Mouse (Mus musculus) lung, postnatal 25 days (tissue): Measurements from ENCODE around the gene Adamts7.

Experiments
- DNase-seq: peaks from one replicate; pipeline ENCODE4 v3.0.0; 2022; ENCODE audit warnings: low spot score

Gene Adamts7

GRCm38 (mm10) chr9:90146869-90147268 is 16.0 kb upstream of the Adamts7 start:
- no peak for DNase-seq

DNA sequence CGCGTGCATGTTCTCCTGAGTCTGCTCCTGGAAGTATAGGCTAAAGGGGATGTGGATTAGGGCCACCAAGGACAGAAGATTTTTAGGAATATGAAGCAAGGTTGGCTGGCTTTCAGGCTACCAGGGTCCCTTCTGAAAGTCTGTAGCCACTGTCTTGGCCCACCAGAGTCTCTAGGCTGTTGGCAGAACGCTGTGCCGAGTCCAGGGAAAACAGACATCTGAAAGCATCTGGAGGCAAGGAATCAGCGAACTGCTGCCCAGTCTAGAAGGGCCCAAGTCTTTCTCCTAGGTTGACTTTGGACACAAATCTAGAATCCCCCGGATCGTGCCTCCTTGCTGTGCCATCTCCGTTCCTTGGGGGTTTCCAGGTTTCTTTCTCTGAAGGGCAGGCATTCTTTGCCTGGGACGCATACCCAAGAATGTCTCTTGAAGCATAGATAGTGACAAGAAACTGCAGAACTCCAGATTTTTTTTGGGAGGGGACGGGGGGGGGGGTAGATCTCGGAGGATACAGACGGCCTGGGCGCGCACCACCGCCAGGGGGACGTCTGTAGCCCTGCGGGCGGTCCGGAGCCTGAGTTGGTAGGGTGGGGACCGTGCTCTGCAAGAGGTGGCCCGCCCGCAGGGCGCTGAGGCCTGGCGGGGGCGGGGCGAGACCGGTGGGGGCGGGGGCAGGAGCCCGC is 485 bp upstream of the Adamts7 start:
- peak; percentile 65 for DNase-seq

DNA sequence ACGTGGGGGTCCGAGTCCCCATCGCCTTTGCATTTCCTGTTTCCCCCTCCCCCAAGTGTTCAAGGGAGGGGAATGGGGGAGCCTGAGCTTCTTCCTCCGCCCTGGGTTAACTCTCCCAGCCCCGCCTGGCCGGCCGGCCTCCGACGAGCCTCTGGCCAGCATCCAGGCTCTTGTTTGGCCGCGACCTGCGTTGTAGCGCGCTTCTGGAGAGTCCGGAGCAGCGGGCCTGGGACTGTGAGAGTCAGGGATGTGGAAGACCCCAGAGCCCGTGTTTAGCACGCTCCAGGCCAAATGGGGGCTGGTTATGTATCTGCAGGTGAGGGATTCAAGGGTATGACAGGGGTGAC is 853 bp downstream of the Adamts7 start:
- no peak for DNase-seq

GRCm38 (mm10) chr9:90164670-90165453 is 2.0 kb downstream of the Adamts7 start:
- DNase-seq: no peak

- DNase-seq: no peak
These were observed 2.7 kb downstream of the Adamts7 start for GRCm38 (mm10) chr9:90165590-90165989.

GRCm38 (mm10) chr9:90166615-90167014 is 3.7 kb downstream of the Adamts7 start:
- DNase-seq: no peak

GRCm38 (mm10) chr9:90169965-90170364 is 7.1 kb downstream of the Adamts7 start:
- DNase-seq: no peak

DNA sequence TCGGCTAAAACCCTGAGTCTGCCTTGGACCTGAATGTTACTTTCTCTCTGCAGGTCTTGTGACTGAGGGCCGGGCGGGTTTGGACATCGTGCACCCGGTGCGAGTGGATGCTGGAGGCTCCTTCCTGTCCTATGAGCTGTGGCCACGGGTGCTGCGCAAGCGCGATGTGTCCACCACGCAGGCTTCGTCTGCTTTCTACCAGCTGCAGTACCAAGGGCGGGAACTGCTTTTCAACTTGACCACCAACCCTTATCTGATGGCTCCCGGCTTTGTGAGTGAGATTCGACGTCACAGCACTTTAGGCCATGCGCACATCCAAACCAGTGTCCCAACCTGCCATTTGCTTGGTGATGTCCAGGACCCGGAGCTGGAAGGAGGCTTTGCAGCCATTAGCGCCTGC is 8.6 kb downstream of the Adamts7 start:
- no peak for DNase-seq

DNA sequence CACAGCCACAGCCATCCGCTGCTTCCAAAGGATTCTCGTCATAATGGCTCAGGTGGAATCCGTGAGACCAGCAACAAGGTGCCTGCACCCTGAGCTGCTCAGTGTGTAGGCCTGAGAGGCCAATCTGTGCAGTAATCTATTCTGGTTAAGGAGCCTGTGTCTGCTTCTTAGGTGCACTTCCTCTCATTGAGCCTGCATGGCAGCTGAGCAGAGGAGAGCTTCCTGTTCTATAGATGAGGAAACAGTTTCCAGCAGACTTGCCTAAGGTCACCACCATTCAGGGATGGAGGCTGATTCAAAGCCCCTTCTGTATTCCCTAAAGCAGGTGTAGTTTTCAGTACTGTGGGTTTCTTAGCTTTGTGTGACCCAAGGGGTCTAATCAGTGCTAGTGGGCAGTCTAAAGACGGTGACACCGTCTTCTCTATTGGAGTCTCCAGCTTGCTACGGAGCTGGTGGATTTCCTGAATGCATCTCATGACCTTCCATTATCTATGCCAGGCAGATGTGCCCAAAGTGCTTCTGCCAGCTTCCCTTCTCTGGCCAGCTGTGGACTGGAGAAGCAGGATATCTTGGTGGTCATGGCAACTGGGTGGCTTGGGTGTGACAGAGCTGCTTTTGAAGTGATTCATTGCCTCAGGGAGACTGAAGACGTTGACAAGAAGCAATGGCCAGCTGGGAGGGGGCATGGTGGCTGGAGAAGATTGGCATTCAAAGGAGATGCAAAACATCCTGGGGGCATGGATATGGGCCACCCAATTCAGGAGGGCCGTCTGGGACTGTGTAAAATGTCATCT is 9.9 kb downstream of the Adamts7 start:
- DNase-seq: no peak

DNA sequence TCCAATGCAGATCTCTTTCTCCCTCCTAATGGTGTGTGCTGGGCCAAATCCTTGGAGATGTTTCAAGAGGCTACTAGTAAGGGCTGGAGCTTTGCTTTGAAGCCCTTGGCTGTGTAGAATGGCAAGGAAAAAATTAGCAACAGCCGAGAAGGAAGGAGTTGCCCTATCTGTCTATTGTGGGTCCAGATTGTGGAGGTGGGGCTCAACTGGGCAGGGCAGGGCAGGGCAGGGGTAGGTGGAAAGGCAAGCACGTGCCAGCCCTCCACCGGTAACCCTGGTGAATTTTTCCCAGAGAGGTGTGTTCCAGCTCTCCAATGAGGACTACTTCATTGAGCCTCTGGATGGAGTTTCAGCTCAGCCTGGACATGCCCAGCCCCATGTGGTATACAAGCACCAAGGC is 10.5 kb downstream of the Adamts7 start:
- no peak for DNase-seq

GRCm38 (mm10) chr9:90179409-90179808 is 16.5 kb downstream of the Adamts7 start:
- no peak for DNase-seq

GRCm38 (mm10) chr9:90181656-90182388 is 19.0 kb downstream of the Adamts7 start:
- no peak for DNase-seq

GRCm38 (mm10) chr9:90182636-90183421 is 20.0 kb downstream of the Adamts7 start:
- DNase-seq: peak; percentile 24

- no peak for DNase-seq
These were observed 20.7 kb downstream of the Adamts7 start for GRCm38 (mm10) chr9:90183550-90183949.

GRCm38 (mm10) chr9:90184116-90184515 is 21.2 kb downstream of the Adamts7 start:
- DNase-seq: peak; percentile 17

DNA sequence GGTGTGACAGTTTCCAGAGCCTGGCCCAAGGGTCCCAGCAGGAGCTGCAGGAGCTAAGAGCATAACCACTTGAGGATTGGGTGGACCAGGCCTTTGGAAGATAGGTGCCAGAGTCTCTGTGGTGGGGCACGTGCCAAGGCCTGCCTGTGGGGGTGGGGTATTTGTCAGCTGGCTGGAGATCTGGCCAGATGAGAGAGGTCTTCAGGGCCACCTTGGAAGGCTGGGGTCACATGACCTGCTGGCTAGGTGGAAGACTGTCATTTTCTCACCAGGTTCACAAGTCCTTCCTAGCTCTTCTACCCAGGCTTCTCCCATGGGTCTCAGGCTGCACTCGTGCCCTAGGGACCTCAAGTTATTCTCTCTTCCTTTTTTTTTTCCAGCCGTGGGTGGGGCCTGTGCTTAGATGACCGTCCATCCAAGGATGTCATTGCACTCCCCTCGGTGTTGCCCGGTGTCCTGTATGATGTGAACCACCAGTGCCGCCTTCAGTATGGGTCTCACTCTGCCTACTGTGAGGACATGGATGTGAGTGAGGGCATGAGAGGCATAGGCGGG is 22.6 kb downstream of the Adamts7 start:
- DNase-seq: no peak

GRCm38 (mm10) chr9:90188893-90189292 is 26.0 kb downstream of the Adamts7 start:
- no peak for DNase-seq

GRCm38 (mm10) chr9:90189391-90189790 is 26.5 kb downstream of the Adamts7 start:
- DNase-seq: no peak

- no peak for DNase-seq
These were observed 32.1 kb downstream of the Adamts7 start for GRCm38 (mm10) chr9:90195000-90195399.

DNA sequence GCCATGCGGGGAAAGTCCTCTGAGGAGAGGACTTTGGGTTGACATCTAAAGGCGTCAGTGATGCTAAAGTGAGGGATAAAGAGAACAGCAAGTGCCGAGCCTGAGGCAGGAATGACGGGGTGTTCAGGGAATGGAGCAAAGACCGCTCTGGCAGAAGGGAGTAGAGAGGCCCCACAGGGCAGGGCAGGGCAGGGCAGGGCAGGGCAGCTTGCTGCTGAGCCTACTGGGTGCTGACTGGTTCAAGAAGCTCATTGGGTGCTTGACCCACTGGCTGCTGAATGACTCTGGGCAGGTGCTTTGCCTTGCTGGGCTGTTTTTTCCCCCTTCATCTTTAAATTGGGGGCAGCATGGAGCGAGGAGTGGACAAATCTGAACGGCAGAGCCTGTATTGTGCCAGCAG is 33.4 kb downstream of the Adamts7 start:
- no peak for DNase-seq

DNA sequence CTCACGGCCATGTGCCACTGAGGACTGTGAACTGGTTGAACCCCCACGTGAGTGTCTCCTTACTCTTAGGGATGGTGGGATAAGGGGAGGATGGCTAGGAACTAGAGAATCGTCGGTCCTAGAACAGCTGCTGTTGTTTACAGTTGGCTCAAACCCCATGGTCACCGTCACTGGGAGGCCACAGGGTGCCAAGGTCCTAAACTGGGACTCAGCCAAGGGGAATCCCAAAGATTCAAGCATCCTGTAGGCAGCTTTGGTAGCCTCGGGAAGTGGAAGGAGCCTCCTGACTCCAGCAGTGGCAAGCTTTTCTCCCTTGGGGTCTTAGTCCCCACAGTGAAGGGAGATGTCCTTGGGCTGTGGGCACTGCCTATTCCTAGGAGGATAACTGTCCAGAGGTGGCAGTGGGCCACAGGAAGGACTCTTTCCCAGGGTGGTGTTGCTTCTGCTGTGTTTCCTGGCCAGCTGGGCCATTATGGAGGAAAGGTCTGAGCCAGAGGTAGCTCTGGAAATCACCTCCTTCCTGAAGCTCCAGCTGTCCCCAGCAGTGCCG is 34.3 kb downstream of the Adamts7 start:
- no peak for DNase-seq
